Mouse (Mus musculus) left cerebral cortex, postnatal 36 days (tissue): ENCODE measurements around the gene Med10. TPM values are rescaled to one million over a fixed set of nuclear protein-coding genes. Genes with fewer than 3 reads are reported as not detected.
A peak's percentile ranks its signal among the peaks of the same experiment; 100 is the strongest.

Experiments
- DNase-seq, 2 experiments: peaks; one replicate each; pipeline ENCODE4 v3.0.0; 2021 to 2022; ENCODE audit warnings: low spot score in 2 of 2, mixed read lengths in 1 of 2
- intact Hi-C: fragments of 180-260 bp; cut with DNase I; formaldehyde crosslinking; loops from one replicate; pipeline ENCODE4 v1.15.1; 2025
- total RNA-seq, 2 experiments: library from RNA; stranded (reverse); gene quantifications; 2 replicates each; pipeline ENCODE4 v1.2.3; 2021

Med10 gene
- total RNA-seq, 2 experiments from 2014 or later = 43.8 to 45.3 TPM

DNA sequence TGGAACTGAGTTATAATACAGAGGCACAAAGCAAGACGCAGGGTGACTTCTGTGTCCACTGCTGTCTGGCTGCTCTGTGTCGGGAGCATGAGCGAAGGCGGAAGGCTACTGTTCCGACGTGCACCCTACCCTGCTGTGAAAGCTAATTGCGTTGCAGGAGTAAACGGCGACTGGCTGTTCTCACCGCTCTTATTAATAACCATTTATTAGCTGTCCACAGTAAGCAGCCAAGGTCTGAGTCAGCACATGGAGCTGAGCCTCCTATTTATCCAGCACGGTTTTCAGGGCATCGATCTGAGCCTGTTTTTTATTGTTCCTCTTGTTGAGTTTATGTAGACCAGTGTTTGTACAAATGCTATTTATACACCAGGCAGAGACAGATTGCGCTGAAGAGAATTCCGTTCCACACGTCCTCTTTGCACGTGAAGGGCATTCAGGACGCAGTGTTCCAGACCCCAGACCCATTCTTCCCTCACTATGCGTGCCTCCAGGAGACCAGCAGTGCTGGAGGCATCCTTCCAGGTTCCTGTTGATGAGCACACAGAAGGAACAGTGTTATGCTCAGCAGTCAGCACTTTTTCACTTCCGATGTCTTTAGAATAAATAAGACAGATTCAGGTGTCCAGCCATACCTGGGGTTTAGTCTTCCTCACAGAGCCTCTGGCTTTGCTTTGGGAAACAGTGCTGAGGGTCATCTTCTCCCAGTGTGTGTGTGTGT, 21.9 kb downstream of the Med10 start:
- DNase-seq = no peak
- intact Hi-C loops = no loop called here

GRCm38 (mm10) chr13:69825396-69826095, 23.4 kb downstream of the Med10 start:
- intact Hi-C loops = no loop called here

DNA sequence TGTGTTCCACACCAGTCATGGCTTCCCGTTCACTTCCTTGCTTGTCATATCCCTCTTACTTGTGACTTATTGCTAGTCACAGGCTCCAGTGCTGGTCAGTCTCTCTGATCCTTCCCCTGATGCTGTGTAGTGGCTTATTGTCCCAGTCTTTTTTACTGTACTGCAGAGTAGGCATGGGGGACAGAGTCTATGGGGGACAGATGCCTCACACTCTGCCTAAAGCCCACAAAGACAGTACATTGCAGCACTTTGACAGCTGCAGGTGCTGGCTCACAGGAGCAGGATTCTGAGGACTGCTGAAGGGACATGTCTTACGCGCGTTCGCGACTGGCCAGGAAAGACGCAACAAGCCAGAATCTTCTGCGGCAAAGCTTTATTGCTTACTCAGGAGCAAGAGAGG, 28.4 kb downstream of the Med10 start:
- DNase-seq = no peak
- intact Hi-C loops = no loop called here

More at GRCm38 (mm10) chr13:69825396-69826095, 23.4 kb downstream of the Med10 start:
- DNase-seq = no peak

DNA sequence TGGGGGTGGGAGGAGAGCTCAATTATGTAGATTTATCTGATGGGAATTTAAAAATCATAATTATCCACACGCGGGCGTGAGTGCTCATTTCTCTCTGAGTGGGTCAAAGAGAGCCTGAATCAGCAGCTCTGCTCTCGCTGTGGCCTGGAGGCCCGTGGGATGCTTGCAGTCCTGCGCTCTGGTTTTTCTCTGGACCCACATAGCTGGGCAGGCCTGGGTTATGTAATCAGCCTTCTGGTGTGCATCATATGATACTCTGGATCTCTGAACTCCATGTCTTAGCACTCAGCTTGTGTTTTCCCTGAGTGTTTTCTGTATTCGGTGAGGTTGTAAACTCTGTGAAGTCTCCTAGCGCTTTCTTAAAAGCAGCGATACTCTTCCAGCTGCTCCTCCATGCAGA, 30.4 kb downstream of the Med10 start:
- intact Hi-C loops = no loop called here
- DNase-seq = no peak

DNA sequence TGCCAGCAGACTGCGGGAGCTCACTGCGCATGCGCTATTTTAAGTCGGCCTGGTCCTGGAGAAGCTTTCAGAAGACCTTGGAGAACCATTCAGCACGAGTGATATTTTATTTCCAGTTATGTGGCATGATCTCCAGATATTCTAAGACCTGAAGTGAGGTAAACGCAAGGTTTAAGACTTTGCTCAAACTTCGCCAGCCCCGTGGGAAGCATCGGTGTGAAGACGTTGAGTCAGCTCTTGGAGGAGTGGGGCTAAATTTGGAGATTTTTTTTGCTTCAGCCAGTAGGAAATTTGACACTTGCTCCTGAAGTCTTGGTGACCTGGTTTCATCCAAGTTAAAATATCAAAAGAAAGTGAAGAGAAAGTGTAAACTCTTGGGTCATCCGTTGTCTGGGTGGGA, 31.2 kb downstream of the Med10 start:
- no peak for DNase-seq
- intact Hi-C loops = no loop called here

GRCm38 (mm10) chr13:69845592-69845991, 43.4 kb downstream of the Med10 start:
- DNase-seq = peak; percentile 45 to 61
- intact Hi-C loops = no loop called here

DNA sequence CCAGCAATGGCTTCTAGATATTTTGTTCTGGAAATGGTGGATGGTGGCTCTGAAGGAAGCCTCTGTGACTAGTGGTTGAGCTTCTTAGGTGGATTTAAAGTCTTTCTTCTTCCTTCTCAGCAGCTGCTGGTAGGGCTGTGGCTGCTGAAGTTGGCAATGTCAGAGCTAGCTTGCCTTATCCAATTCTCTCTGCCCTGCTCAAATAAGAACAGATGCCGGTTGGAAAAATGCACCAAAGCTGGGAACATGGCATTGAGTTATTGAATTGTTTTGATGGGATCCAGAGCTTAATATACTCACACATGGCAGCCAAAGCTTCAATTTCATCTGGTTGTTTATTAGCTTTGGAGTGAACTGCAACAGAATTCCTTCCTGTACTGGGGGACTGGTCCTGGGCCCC, 47.4 kb downstream of the Med10 start:
- intact Hi-C loops = no loop called here
- no peak for DNase-seq

- intact Hi-C loops = no loop called here
- DNase-seq = no peak
Observed at GRCm38 (mm10) chr13:69852313-69852712, 50.1 kb downstream of the Med10 start.

DNA sequence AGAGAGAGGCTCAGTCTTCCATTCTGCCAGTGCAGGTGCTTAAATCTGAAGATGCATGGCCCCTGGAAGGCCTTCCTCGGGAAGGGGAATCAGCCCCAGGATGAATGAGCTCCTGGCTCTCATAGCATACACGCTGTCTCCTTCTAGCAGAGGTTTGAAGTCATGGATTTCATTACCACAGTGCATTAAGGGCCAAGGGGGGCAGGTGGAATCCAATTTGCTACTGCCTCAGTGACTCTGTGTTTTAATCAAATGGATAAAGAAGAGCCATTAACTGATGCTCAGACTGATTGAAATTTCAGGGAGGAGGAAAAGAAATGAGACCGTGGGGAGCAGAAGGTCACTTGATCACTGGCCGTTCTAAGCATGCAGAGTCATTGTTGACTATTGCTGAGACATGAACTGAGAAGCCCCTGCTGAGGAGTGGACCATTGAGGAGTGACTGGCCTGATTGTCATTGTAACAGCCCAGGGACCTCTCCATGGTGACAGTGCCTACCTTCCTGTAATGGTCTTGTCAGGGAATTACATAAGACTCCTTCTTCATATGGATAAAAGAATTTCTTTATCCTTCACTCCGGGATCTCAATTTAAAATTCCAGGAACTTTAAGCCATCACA, 51.3 kb downstream of the Med10 start:
- intact Hi-C loops = no loop called here
- DNase-seq = no peak

DNA sequence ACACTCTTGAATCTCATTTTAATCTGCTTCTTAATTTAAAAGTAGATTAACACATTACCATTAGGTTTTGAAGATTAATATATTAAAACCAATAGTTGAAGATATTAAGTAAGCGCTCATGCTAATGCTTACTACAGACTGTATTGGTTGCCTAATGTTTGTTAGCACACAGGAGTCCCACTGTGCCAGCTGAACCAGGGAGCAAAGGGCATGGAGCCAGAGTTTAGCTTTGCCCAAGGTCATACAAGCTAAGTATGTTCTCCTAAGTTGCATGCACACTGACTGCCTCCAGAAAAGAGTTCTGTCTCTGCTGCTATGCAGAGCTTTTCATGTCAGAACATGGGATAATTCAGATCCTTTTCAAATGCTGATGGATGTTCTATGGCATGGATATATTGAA, 53.7 kb downstream of the Med10 start:
- DNase-seq = no peak

DNA sequence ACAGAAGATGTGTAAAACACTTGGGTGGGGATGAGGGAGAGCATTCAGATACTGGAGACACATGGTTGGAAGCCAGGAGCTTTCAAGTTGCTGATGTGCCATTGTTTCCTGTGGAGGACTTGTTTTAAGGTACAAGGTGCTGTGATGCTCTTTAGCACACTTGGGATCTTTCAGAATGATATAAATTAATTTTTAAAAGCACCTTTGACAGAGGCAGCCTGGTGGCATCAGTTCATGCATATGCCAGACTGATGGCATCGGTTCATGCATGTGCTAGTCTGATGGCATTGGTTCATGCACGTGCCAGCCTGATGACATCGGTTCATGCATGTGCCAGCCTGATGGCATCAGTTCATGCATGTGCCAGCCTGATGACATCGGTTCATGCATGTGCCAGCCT, 60.1 kb downstream of the Med10 start:
- intact Hi-C loops = no loop called here
- DNase-seq = no peak

More for the DNA sequence above, 53.7 kb downstream of the Med10 start:
- intact Hi-C loops = no loop called here

GRCm38 (mm10) chr13:69864911-69865310, 62.7 kb downstream of the Med10 start:
- DNase-seq = no peak
- intact Hi-C loops = no loop called here

Other genes with a start within 250 kb of the Med10 start
- gene Srd5a1, start 191.0 kb upstream of the Med10 start, total RNA-seq = 10 to 100 TPM in 1 of 2 experiments, 1 to 10 TPM in 1; 8.8 to 12.5 TPM
- 100 to 1,000 TPM; 209 to 239 TPM for gene Ube2ql1, start 62.5 kb upstream of the Med10 start, total RNA-seq